Mouse (Mus musculus) E14TG2a.4 (cell line): ENCODE data around the gene Frat1.
"Not testable (repeated sequence)": the region's sequence is repeated elsewhere in the genome, so short reads cannot be mapped to it uniquely, and the experiment has no call there.

ENCODE experiments used
- CTCF ChIP-seq: conservative IDR thresholded peaks from 2 replicates; pipeline ENCODE4 v1.5.1; 2014; ENCODE audit warnings: low read length
- POU5F1 ChIP-seq: IDR thresholded peaks from 2 replicates; pipeline ENCODE4 v1.6.1; 2014; ENCODE audit warnings: low read length, borderline replicate concordance

- not testable (repeated sequence) for TF ChIP-seq POU5F1, CTCF
These were observed 17.8 kb downstream of the Frat1 start for GRCm38 (mm10) chr19:41847614-41847991.
